Mouse (Mus musculus) B cell, adult 2 months (primary cell): ENCODE results near the gene Grid2ip.

Source experiments
- DNase-seq, 2 experiments: peaks; one replicate each; pipeline ENCODE4 v3.0.0; 2022

The Grid2ip gene

GRCm38 (mm10) chr5:143356686-143357388 is at the start of gene Grid2ip:
Gene Grid2ip, plus strand, starts transcription at chr5:143357338.
- DNase-seq = no peak

- no peak for DNase-seq
These were observed 48.3 kb upstream of the Grid2ip start for GRCm38 (mm10) chr5:143308825-143309224.

GRCm38 (mm10) chr5:143309916-143310315 is 47.2 kb upstream of the Grid2ip start:
- DNase-seq = no peak

- peak; percentile 90 for DNase-seq
These were observed 45.3 kb upstream of the Grid2ip start for GRCm38 (mm10) chr5:143311886-143312285.

GRCm38 (mm10) chr5:143314183-143314729 is 42.9 kb upstream of the Grid2ip start:
- no peak for DNase-seq

GRCm38 (mm10) chr5:143314730-143315513 is 42.2 kb upstream of the Grid2ip start, which contains the start of gene E130309D02Rik:
Gene E130309D02Rik, minus strand, starts transcription at chr5:143315360.
- peak; percentile 96 to 97 for DNase-seq

- DNase-seq = no peak
These were observed 41.6 kb upstream of the Grid2ip start for GRCm38 (mm10) chr5:143315514-143315888.

- no peak for DNase-seq
These were observed 40.4 kb upstream of the Grid2ip start for GRCm38 (mm10) chr5:143316605-143317287.

- DNase-seq = no peak
These were observed 39.9 kb upstream of the Grid2ip start for GRCm38 (mm10) chr5:143317288-143317610.

GRCm38 (mm10) chr5:143328690-143329495 is 28.2 kb upstream of the Grid2ip start, which contains the start of gene Zdhhc4:
Gene Zdhhc4, minus strand, starts transcription at chr5:143329256.
- DNase-seq = peak; percentile 95 to 96

- peak; percentile 84 to 87 for DNase-seq
These were observed 23.3 kb upstream of the Grid2ip start for GRCm38 (mm10) chr5:143333872-143334271.

- no peak for DNase-seq
These were observed 22.6 kb upstream of the Grid2ip start for GRCm38 (mm10) chr5:143334418-143335088.

- DNase-seq = no peak
These were observed 22.1 kb upstream of the Grid2ip start for GRCm38 (mm10) chr5:143335089-143335460.

- DNase-seq = no peak
These were observed 20.6 kb upstream of the Grid2ip start for GRCm38 (mm10) chr5:143336559-143336958.

GRCm38 (mm10) chr5:143339603-143340002 is 17.5 kb upstream of the Grid2ip start:
- DNase-seq = no peak

- DNase-seq = no peak
These were observed 10.8 kb upstream of the Grid2ip start for GRCm38 (mm10) chr5:143346367-143346766.

- no peak for DNase-seq
These were observed 1.1 kb upstream of the Grid2ip start for GRCm38 (mm10) chr5:143356017-143356416.

GRCm38 (mm10) chr5:143357564-143357963 is 426 bp downstream of the Grid2ip start:
- no peak for DNase-seq

- DNase-seq = no peak
These were observed 2.1 kb downstream of the Grid2ip start for GRCm38 (mm10) chr5:143359263-143359662.

- peak; percentile 47 to 54 for DNase-seq
These were observed 2.9 kb downstream of the Grid2ip start for GRCm38 (mm10) chr5:143360000-143360399.

GRCm38 (mm10) chr5:143361428-143361827 is 4.3 kb downstream of the Grid2ip start:
- DNase-seq = no peak
